Mouse (Mus musculus): Measurements from ENCODE around the gene D830030K20Rik. TPM values are rescaled to one million over a fixed set of nuclear protein-coding genes. Genes with fewer than 3 reads are reported as not detected.
"Not testable (repeated sequence)": the region's sequence is repeated elsewhere in the genome, so short reads cannot be mapped to it uniquely, and the experiment has no call there.

The D830030K20Rik gene
- total RNA-seq (2021), result 1 to 10 TPM; 5.0 TPM
- long read RNA-seq, experiment 1, partial matches to known transcripts, result 0 of 4 reads
- long read RNA-seq, experiment 1, other reads (novel, unspliced or antisense), result 1 of 4 reads
- long read RNA-seq, experiment 2, partial matches to known transcripts, result 0 of 5 reads
- long read RNA-seq, experiment 2, other reads (novel, unspliced or antisense), result 3 of 5 reads

DNA sequence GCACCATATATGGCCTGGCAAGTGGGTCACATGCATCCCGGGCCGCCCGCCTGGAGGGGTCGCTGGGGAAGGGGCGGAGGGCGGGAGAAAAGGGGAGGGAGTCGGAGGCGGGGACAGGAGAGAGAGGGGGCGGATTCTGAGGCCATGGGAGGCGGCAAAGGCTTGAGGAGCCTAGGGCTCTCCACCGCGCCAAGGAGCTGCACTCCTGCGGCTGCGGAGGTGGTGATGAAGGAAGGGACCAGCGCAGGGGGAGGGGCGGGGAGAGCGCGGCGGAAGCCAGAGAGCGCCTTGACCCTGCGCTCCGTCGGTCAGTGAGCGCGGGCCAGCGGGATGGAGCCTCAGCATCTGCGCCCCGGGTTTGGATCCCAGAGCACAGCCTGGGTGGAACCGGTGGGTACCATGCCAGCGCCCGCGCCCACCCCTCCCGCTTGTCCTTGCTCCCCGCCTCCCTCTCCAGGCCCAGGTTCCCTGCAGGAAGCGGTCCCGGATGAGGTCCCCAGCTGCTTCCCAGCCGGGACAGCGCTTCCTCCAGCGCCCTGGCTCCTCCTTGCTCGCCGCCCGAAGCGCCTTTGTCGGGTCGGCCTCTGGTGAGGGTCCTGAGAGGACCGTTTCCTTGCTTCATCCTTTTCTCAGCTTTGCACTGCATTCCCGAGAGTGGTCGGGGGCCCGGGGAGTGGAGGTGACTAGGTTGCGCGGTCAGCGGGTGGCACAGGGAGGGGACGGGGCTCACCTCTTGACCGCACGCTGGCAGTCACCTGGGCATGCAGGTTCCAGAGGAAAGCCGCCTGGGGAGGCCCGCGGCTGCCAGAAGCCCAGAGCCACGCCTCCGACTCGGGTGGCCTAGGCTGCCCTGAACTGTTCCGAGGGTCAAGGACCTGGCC lies at the start of gene D830030K20Rik:
Gene D830030K20Rik (plus strand): TSS at position 217 of the 881 bp plus-strand sequence.
- DNase-seq (ENCODE audit: low spot score in 2 of 2), result not testable (repeated sequence)

DNA sequence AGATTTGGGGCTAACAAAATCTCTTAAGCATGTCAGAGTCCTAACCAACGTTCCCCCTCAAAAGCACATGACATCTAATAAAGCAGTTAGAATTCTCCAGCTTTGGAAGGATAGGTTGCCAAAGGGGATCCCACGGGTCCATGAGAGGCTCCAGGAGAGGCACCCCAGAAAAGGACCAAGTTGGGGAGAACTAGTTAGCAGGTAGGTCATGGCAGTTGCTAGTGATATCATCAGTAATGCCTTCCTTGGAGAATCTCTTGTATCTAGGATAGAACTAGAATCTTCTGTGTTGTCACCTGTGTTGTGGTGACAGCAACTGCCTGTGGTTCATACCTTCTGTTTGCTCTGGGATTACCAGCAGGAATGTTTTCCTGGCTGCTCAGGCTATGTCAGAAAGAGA lies 20.3 kb upstream of the D830030K20Rik start, which contains the start of gene Gm5795:
Gene Gm5795 (plus strand): TSS at position 301 of the 400 bp plus-strand sequence.
- DNase-seq (ENCODE audit: low spot score in 2 of 2), result not testable (repeated sequence)

DNA sequence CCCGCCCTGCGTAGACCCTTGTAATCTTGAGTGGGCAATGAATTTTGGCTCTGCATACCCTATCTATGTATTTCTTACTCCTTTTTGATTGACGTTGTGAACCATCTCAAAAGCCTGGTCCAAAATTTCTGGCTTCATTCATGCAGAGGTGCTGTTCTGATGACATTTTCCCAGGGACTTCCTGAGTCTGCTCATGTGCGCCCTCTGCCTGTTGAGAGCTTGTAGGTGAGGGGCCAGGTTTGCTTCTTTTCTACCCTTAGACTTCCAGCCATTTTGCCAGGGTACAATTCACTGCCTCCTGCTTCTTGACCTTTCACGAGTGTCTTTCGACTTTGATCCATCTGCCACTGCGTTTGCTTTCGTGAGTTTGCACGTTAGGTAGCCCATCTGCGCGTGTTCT lies 1.1 kb downstream of the D830030K20Rik start:
- peak in 1 of 2 experiments; percentile 9 for DNase-seq (ENCODE audit: low spot score in 2 of 2)

DNA sequence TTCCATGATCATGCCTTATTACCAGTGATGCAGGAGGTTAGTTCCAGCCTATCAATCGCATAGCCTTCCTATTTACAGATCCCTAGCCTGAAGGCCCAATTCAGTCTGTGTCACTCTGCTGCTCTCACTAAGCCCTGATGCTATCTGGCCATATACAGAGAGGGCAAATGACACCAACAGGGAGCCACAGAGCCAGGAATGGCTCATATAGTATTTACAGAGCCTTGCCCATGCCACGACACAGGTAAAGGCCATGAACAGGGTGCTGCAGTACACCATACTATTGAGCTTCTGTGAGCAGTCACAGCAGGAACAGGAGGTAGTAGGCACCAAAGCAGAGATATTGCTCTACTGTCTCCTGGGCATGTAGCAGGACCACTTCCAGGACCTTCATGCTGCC lies 54.2 kb downstream of the D830030K20Rik start:
- not testable (repeated sequence) for DNase-seq (ENCODE audit: low spot score in 2 of 2)

Other genes starting within 250 kb of the D830030K20Rik start
- gene Gm2888, start 178.5 kb upstream of the D830030K20Rik start, total RNA-seq (2021), result not detected
- gene Gm2897, start 159.2 kb upstream of the D830030K20Rik start, total RNA-seq (2021), result 1 to 10 TPM in 1 of 2 experiments, under 1 TPM in 1; 0.55 to 1.5 TPM
- not detected for gene Gm10340, start 74.5 kb upstream of the D830030K20Rik start, total RNA-seq (2021)
- gene Gm5795, start 20.2 kb upstream of the D830030K20Rik start, total RNA-seq (2021), result not detected
- not detected for gene Gm2956, start 124.1 kb downstream of the D830030K20Rik start, total RNA-seq (2021)
- gene Gm10413, start 186.6 kb downstream of the D830030K20Rik start, total RNA-seq (2021), result not detected
- gene Gm10409, start 204.1 kb downstream of the D830030K20Rik start, total RNA-seq (2021), result 1 to 10 TPM; 4.4 to 4.7 TPM
- 1 to 10 TPM; 1.4 to 2.0 TPM for gene Gm3005, start 219.6 kb downstream of the D830030K20Rik start, total RNA-seq (2021)
- not detected for gene Gm10408, start 240.9 kb downstream of the D830030K20Rik start, total RNA-seq (2021)

Measured in layer of hippocampus, postnatal 14 days (tissue).